Mouse (Mus musculus): Measurements from ENCODE around the gene Uhrf2.

Gene Uhrf2

GRCm38 (mm10) chr19:30050584-30050983, 20.3 kb downstream of the Uhrf2 start:
- no peak for DNase-seq (ENCODE audit: inconsistent ontology term)

GRCm38 (mm10) chr19:30051479-30051878, 21.2 kb downstream of the Uhrf2 start:
- DNase-seq (ENCODE audit: inconsistent ontology term) = no peak

- no peak for DNase-seq (ENCODE audit: inconsistent ontology term)
These were observed 23.9 kb downstream of the Uhrf2 start for GRCm38 (mm10) chr19:30054218-30054617.

GRCm38 (mm10) chr19:30065797-30066196, 35.5 kb downstream of the Uhrf2 start:
- DNase-seq (ENCODE audit: inconsistent ontology term) = peak; percentile 3

DNA sequence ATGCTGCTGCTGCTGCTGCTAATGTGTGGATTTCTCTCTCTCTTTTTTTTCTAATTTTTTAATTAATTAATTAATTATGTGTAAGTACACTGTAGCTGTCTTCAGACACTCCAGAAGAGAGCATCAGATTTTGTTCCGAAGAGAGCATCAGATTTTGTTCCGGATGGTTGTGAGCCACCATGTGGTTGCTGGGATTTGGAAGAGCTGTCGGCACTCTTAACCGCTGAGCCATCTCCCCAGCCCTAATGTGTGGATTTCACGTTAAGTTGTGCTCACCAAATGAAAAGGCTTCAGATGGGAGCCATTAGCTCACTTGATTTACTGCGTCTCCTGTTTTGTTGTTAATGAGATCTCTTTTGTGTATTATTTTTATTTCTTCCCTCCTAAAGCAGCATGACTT, 59.9 kb downstream of the Uhrf2 start:
- no peak for DNase-seq (ENCODE audit: inconsistent ontology term)

- DNase-seq (ENCODE audit: inconsistent ontology term) = peak; percentile 32
These were observed 61.5 kb downstream of the Uhrf2 start for GRCm38 (mm10) chr19:30091644-30092295.

GRCm38 (mm10) chr19:30096186-30096585, 65.9 kb downstream of the Uhrf2 start:
- peak; percentile 86 for DNase-seq (ENCODE audit: inconsistent ontology term)

- no peak for DNase-seq (ENCODE audit: inconsistent ontology term)
These were observed 66.7 kb downstream of the Uhrf2 start for GRCm38 (mm10) chr19:30097039-30097438.

- DNase-seq (ENCODE audit: inconsistent ontology term) = no peak
These were observed 70.3 kb downstream of the Uhrf2 start for GRCm38 (mm10) chr19:30100571-30100970.

DNA sequence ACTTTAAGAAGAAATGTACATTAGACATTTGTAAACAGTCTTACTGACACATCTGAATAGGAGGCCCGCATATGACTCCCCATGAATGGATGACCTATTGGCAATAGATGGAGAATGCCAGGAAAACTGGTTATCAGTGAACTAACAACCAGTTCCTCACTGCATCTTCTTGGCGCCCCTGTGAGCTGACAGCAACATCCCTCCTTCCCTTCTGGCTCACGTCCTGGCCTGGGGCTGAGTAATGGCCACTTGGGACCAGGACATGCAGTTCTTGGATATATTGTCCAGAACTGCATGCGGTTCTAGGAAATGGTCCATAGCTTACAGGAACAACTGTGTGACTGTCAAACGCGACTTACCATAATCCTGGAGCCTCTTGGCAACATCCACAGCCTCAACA, 72.3 kb downstream of the Uhrf2 start:
- DNase-seq (ENCODE audit: inconsistent ontology term) = no peak

DNA sequence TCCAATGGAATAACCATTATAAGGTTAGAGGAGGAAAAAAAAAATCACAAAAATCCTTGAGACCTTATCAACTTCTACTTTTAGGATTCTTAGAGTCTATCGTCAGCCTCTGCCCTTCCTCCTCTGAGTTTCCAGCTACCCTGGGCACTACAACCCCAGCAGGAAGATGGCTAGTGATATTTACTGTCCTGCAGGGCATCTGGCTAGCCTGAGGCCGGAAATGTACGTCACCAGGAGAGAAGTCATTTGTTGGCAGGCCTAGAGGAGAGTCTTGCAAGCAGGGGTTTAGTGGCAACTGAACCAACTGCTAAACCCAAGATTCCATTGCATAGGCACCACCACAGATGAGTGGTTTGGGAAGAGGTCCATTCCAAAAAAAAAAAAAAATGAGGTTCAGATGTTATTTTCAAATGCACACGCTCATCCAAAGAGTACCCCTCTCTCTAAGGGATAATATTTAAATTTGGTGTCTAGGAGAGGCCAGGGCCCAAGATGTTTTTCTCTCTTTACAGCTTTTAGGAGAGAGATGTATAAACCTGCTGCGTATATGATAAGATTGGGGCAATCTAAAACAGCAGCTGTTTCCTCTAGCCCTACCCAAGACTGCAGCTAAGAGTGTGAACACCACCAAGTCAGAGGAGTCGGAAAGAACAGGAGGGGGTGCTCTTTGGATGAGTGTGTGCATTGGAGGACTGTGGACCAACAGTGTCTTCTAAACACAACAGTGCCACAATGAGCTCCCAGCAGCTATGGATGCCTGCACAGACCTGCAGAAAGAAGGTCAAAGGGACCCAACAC, 74.9 kb downstream of the Uhrf2 start:
- DNase-seq (ENCODE audit: inconsistent ontology term) = no peak

DNA sequence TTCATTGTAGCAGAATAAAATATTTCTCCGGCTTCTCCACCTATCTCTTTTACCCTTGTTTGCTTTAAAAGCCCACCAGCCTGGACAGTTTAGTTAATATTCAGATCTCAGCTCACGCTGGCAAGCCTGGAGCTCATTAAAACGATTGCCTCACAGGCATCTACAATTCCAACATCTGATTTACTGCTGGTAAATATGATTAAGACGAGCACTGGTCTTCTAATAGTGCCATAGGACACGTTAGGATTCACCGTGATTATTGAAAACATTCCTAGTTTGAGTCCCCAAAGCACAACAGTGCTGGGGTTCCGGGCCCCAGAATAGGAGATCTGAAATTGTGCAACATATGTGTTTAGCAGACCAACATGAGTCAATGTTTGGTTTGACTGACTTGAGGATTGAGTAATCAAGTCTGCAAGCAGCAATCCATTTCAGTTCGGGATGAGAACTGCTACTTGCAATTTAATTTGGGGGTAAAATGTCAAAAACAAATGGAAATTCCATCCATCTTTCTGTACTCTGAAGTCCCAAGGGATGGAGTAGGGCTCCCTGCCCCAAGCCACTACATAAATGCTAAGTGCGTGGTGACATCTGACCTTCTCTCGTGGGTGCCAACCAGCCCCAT, 77.0 kb downstream of the Uhrf2 start:
- no peak for DNase-seq (ENCODE audit: inconsistent ontology term)

DNA sequence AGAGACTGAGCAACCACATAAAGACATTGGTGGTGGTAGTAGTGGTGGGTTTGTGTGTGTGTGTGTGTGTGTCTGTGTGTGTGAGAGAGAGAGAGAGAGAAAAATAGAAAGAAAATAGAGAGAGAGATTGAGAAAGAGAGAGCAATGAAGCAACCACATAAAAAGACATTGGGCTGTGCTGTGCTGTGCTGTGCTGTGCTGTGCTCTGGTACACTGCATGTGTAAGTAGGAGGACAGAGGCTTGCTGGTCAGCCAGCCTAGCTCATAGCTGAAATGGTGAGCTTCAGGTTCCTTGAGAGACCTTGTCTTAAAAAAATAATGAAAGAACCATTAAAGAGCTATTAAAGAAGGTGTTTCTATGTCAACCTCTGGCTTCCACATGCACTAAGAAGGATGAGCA, 78.3 kb downstream of the Uhrf2 start:
- DNase-seq (ENCODE audit: inconsistent ontology term) = no peak

- no peak for DNase-seq (ENCODE audit: inconsistent ontology term)
These were observed 78.8 kb downstream of the Uhrf2 start for GRCm38 (mm10) chr19:30109122-30109521.

DNA sequence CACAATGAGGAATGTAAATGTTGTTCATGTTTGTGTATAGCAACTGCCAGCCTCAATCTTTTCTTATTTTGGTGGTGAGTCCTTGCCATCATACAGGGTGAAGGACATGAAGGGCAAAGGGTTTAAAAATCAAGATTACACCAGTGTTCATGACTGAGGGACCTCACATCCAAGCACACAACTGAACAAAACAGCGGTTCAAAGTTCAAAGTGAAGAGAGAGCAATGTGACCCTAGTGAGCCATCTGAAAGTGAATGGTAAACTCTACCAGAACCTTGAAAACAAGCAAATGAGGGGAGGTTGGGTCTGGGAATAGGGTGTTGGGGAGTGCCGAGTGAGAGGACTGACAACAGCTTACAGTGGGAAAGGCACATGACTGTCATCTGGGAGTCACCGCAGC, 81.1 kb downstream of the Uhrf2 start:
- DNase-seq (ENCODE audit: inconsistent ontology term) = no peak

DNA sequence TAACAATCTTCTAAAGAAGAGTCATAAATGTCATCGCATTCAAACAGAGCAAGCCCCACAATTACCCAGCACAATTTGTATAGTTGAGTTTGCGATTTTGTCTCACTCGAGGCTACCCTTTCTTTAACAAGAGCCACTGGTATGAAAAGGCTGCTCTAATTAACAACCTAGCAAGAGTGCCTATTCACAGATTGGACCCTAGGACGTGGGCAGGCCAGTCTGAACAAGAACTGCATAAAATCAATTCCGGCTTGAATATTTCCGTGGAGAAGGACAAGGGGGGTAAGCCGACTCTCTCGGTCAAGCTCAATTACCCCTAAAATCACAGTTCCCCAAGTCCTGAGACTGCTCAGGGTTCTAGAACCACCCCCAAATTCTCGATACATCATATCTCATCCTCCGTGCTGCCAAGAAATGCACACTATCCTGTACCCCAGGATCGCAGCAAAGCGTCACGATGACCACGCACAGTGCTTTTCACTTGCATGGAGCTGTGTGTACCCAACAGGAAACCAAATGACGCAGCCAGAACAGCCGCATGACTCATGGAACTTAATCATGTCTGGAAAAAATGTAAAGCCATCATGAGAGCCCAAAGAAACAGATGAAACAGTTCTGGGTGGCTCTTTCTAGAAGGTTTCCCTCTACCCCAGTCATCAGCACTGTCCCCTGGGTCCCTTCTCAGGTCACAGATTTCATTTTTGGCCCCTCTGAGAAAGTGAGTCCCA, 82.8 kb downstream of the Uhrf2 start:
- DNase-seq (ENCODE audit: inconsistent ontology term) = no peak

DNA sequence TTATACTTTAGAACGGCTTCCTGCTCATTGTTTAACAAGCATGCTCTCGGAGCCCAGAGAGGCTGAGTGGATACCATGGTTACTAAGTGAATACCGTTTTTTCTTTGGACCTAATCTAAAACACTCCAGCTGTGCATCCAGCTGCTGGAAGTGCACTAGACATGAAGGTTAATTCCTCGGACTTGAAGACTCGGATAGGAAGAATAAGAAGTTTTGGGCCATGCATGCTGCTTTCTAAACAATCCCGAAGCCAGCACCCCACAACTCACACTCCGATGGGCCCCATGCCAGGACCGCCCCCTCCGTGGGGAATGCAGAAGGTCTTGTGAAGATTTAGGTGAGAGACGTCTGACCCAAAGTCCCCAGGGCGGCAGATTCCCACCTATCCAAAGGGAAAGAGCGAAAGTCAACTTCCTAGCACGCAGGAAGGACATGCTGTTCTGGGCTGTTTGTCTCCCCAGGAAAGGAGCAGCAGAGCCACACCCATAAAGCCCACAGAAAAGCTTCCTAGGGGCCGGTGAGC, 84.7 kb downstream of the Uhrf2 start:
- DNase-seq (ENCODE audit: inconsistent ontology term) = no peak

- DNase-seq (ENCODE audit: inconsistent ontology term) = no peak
These were observed 85.3 kb downstream of the Uhrf2 start for GRCm38 (mm10) chr19:30115606-30116005.

DNA sequence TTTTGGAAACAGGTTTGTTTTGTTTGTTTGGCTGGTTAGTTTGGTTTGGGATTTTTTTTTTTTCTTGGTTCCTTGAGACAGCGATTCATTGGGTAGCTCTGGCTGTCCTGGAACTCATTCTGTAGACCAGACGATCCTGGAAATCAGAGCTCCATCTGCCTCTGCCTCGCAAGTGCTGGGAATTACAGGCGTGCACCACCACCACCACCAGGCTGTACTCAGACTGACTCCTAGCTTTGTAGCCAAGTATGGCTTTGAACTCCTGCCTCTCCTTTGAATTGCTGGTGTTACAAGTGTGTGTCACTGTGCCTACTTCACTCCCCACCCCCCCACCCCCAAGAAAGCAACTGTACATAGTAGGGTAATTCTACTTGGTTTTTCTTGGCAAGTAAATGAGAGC, 86.9 kb downstream of the Uhrf2 start:
- no peak for DNase-seq (ENCODE audit: inconsistent ontology term)

GRCm38 (mm10) chr19:30117775-30118174, 87.5 kb downstream of the Uhrf2 start:
- DNase-seq (ENCODE audit: inconsistent ontology term) = no peak

DNA sequence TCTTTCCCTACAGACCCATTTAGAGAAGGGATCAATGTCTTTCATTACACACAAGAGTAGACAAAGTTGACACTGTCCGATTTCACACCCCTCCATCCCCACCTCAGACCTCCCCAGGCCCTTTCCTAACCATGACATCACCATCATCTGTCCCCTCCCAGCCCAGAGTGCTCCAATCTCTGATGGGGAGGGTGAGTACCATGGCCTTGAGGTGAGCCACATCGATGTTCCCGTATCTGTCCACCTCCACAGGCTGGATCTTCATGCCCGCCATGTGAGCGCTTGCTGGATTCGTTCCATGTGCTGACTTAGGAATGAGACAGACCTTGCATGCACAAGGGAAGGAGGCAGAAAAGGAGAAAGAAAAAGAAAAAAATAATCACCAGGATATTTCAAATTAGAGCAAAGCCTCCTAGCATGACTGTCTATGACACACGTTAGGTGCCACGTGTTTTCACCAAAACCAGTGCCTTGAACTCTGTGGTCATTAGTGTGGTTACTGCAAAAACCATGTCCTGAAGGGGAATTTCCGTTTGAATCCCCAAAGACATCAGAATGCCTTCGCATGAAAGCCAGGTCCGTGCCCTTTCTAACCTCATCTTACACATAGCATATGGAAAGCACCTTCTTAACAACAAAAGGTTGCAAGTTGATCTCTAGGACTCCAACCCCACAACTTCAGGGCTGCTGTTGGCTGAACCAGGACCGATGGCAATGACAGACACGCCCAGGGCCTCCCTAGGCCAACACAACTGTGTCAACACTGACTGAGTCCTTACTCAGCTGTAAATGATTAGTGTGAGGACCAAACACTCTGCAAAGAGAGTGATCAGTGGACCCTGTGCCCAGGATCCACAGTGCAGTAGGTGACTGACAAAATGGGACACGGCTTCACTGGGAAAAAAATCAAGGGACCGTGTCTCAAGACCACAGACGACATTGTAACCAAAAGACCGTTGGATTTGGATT, 88.3 kb downstream of the Uhrf2 start:
- no peak for DNase-seq (ENCODE audit: inconsistent ontology term)
